Comparison of ENCODE assay signal across 22 mouse cellular contexts in genomic region chr13:115142066-115142465, GRCm38 (mm10). TPM values are rescaled to one million over a fixed set of nuclear protein-coding genes. Genes with fewer than 3 reads are reported as not detected.
"Had no signal": no experiment of that assay in that cellular context is flagged by ENCODE, and none has a peak within 500 bp of the region (broad histone marks: within the 10 kb centered on the region; RNA-seq: fewer than 3 reads in every experiment).

No protein-coding gene starts in this region.

- DNase-seq: liver, postnatal 0 days; lung, adult 2 months; lung, postnatal 14 days; lung, postnatal 36 days; right cerebral cortex, postnatal 14 days; thymus, adult 2 months; thymus, postnatal 36 days had no signal

- H3K27me3 ChIP-seq: liver, embryonic 15.5 days; lung, embryonic 15.5 days; megakaryocyte, embryonic 14.5 days; midbrain, embryonic 13.5 days; midbrain, embryonic 15.5 days; neural tube, embryonic 13.5 days; neural tube, embryonic 15.5 days; stomach, embryonic 15.5 days had no signal

- H3K4me1 ChIP-seq: liver, embryonic 15.5 days; lung, embryonic 15.5 days; megakaryocyte, embryonic 14.5 days; midbrain, embryonic 13.5 days; midbrain, embryonic 15.5 days; neural tube, embryonic 13.5 days; neural tube, embryonic 15.5 days; stomach, embryonic 15.5 days had no signal

- H3K9me3 ChIP-seq: liver, embryonic 15.5 days; lung, embryonic 15.5 days; megakaryocyte, embryonic 14.5 days; midbrain, embryonic 13.5 days; midbrain, embryonic 15.5 days; neural tube, embryonic 13.5 days; neural tube, embryonic 15.5 days; stomach, embryonic 15.5 days had no signal

- H3K9ac ChIP-seq: liver, embryonic 15.5 days; liver, postnatal 0 days; lung, embryonic 15.5 days; midbrain, embryonic 13.5 days; midbrain, embryonic 15.5 days; neural tube, embryonic 13.5 days; neural tube, embryonic 15.5 days; stomach, embryonic 15.5 days had no signal

- H3K4me2 ChIP-seq: liver, embryonic 15.5 days; lung, embryonic 15.5 days; midbrain, embryonic 11.5 days; midbrain, embryonic 13.5 days; midbrain, embryonic 15.5 days; neural tube, embryonic 13.5 days; neural tube, embryonic 15.5 days; stomach, embryonic 15.5 days had no signal

- H3K27ac ChIP-seq: liver, embryonic 15.5 days; lung, embryonic 15.5 days; macrophage; midbrain, embryonic 13.5 days; midbrain, embryonic 15.5 days; neural tube, embryonic 13.5 days; neural tube, embryonic 15.5 days; stomach, embryonic 15.5 days; stomach, postnatal 0 days had no signal

- ATAC-seq: liver, postnatal 0 days; lung, postnatal 0 days; midbrain, embryonic 13.5 days; midbrain, embryonic 15.5 days had no signal

- H3K36me3 ChIP-seq: liver, embryonic 15.5 days; lung, embryonic 15.5 days; midbrain, embryonic 13.5 days; midbrain, embryonic 15.5 days; neural tube, embryonic 13.5 days; neural tube, embryonic 15.5 days; stomach, embryonic 15.5 days had no signal

- H3K4me3 ChIP-seq: liver, embryonic 15.5 days; lung, embryonic 15.5 days; megakaryocyte, embryonic 14.5 days; midbrain, embryonic 13.5 days; midbrain, embryonic 15.5 days; myocyte; neural tube, embryonic 13.5 days; neural tube, embryonic 15.5 days; stomach, embryonic 15.5 days had no signal

RNA-seq across cellular contexts. Expression of gene Gm49395, which starts 40.3 kb away (rescaled TPM):
- total RNA-seq: midbrain, postnatal 0 days had no signal
- polyA plus RNA-seq: macrophage; testis, adult 2 months had no signal
